Mouse (Mus musculus) megakaryocyte, embryonic 14.5 days (primary cell): Measurements from ENCODE around the gene Cpsf6. TPM values are rescaled to one million over a fixed set of nuclear protein-coding genes. Genes with fewer than 3 reads are reported as not detected.
A peak's percentile ranks its signal among the peaks of the same experiment; 100 is the strongest.

Experiments
- H3K27me3 ChIP-seq: replicated peaks from 2 replicates; pipeline ENCODE3; 2012; ENCODE audit warnings: inconsistent platforms
- H3K36me3 ChIP-seq: replicated peaks from 2 replicates; pipeline ENCODE3; 2012; ENCODE audit warnings: low read length, inconsistent platforms, mixed read lengths
- H3K4me1 ChIP-seq: 2 replicates; pipeline ENCODE4 v1.6.1; 2012; ENCODE audit warnings: inconsistent platforms
- H3K4me3 ChIP-seq: replicated peaks from 2 replicates; pipeline ENCODE3; 2012; ENCODE audit warnings: moderate library complexity, mild to moderate bottlenecking, inconsistent platforms
- H3K9me3 ChIP-seq: 2 replicates; pipeline ENCODE4 v1.6.1; 2012; ENCODE audit warnings: inconsistent platforms
- FLI1 ChIP-seq: IDR thresholded peaks from 2 replicates; pipeline ENCODE4 v1.6.1; 2012; ENCODE audit warnings: low read length, inconsistent platforms, mixed read lengths
- GATA1 ChIP-seq: IDR thresholded peaks from 3 replicates; pipeline ENCODE4 v1.6.1; 2012; ENCODE audit warnings: mixed read lengths, low read length, inconsistent platforms, borderline replicate concordance
- polyA plus RNA-seq: library from polyadenylated mRNA; stranded (reverse); fragments of >175 nt; gene quantifications from 2 replicates; pipeline ENCODE4 v1.2.3, GENCODE M21; 2012; ENCODE audit warnings: low replicate concordance; ENCODE audit not compliant: insufficient read depth

Gene Cpsf6
- polyA plus RNA-seq, 1 experiment, result 77.6 TPM

GRCm38 (mm10) chr10:117414726-117415125, 34.9 kb upstream of the Cpsf6 start:
- peaks cover 8% of the 10 kb centered on the region for H3K36me3 ChIP-seq
- peak overlapping the region; percentile 24 for H3K4me3 ChIP-seq
- no peak for TF ChIP-seq FLI1
- no peak for TF ChIP-seq GATA1
- H3K27me3 ChIP-seq, result no peaks in the 10 kb centered on the region
- H3K4me1 ChIP-seq, result peaks cover 91% of the 10 kb centered on the region
- H3K9me3 ChIP-seq, result peaks cover 3% of the 10 kb centered on the region; the same call in 1 of the 2 replicates

GRCm38 (mm10) chr10:117413562-117414527, 34.0 kb upstream of the Cpsf6 start:
- Histone ChIP-seq H3K27me3 (no peaks in the 10 kb centered on the region), H3K4me3 (no peak overlapping the region), H3K36me3 (peaks cover 8% of the 10 kb centered on the region), H3K4me1 (peaks cover 93% of the 10 kb centered on the region), H3K9me3 (peaks cover 3% of the 10 kb centered on the region; the same call in 1 of the 2 replicates)
- TF ChIP-seq FLI1 (no peak), GATA1 (no peak)

GRCm38 (mm10) chr10:117412474-117413057, 32.8 kb upstream of the Cpsf6 start:
- H3K4me3 ChIP-seq, result no peak overlapping the region
- TF ChIP-seq FLI1 (no peak), GATA1 (no peak)
- H3K36me3 ChIP-seq, result peaks cover 8% of the 10 kb centered on the region
- H3K4me1 ChIP-seq, result peaks cover 93% of the 10 kb centered on the region
- H3K27me3 ChIP-seq, result no peaks in the 10 kb centered on the region
- peaks cover 3% of the 10 kb centered on the region; the same call in 1 of the 2 replicates for H3K9me3 ChIP-seq

DNA sequence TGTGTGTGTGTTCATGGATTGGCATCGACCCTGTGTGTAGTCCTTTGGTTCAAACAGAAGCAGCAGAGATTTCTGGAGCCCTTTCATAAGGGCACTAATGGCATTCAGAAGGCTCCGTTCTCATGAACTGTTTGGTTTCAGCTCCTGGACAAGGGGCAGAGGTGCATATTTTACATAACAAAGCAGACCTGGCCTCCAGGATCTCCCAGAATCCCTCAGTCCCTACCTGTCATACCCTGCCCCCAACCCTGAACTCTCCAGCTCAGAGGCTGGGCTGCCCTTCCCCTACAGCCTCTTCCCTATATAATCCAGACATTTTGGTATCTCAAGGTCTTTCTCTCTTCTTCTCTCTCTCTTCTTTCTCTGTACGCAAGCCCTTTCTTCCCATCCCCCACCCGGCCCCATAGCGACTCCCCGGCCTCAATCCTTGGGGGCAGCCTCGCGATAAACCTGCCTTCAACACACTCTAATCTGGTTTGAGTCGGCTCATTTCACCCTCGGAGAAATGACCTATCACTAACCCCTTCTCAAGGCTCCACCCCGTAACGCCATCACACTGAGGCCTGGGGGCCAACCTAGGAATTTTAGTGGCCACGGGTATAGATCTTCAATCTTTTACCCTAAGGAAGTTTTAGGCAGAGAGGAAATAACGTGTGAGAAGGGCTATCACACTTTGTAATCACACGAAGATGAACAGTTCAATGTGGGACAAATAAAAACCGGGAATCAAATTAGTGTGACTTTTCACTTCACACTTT, 32.1 kb upstream of the Cpsf6 start:
- Histone ChIP-seq H3K4me3 (no peak overlapping the region), H3K9me3 (peaks cover 3% of the 10 kb centered on the region; the same call in 1 of the 2 replicates), H3K4me1 (peaks cover 93% of the 10 kb centered on the region), H3K27me3 (no peaks in the 10 kb centered on the region), H3K36me3 (peaks cover 8% of the 10 kb centered on the region)
- TF ChIP-seq GATA1 (no peak), FLI1 (no peak)

DNA sequence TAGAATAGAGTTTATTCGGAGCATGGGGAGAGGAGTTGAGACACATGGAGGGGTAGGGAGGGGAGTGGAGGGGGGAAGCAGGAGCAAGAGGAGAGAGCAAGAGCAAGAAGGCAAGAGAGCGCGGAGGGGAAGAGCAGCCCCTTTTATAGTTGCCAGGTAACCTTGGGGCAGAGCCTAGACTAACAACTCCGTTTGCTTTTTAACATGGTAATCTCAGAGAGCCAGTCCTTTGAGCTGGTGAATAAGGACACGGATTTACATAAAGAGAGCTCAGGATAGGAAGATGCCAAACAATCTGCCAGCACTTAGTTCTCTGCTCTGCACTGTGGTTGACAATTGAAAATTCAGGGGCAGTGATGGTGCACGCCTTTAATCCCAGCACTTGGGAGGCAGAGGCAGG, 31.3 kb upstream of the Cpsf6 start:
- H3K9me3 ChIP-seq, result peaks cover 3% of the 10 kb centered on the region; the same call in 1 of the 2 replicates
- H3K4me1 ChIP-seq, result peaks cover 93% of the 10 kb centered on the region
- H3K36me3 ChIP-seq, result peaks cover 8% of the 10 kb centered on the region
- H3K4me3 ChIP-seq, result no peak overlapping the region
- TF ChIP-seq FLI1, result no peak
- no peak for TF ChIP-seq GATA1
- H3K27me3 ChIP-seq, result no peaks in the 10 kb centered on the region

- TF ChIP-seq GATA1 (no peak), FLI1 (no peak)
- Histone ChIP-seq H3K4me1 (peaks cover 93% of the 10 kb centered on the region), H3K4me3 (no peak overlapping the region)
These were observed 30.8 kb upstream of the Cpsf6 start for GRCm38 (mm10) chr10:117410481-117411048.

GRCm38 (mm10) chr10:117409373-117410354, 29.8 kb upstream of the Cpsf6 start:
- Histone ChIP-seq H3K4me1 (peaks cover 96% of the 10 kb centered on the region), H3K36me3 (peaks cover 5% of the 10 kb centered on the region), H3K9me3 (peaks cover 2% of the 10 kb centered on the region; the same call in 1 of the 2 replicates), H3K4me3 (peak overlapping the region; percentile 71), H3K27me3 (no peaks in the 10 kb centered on the region)
- TF ChIP-seq FLI1 (no peak), GATA1 (0 out of 3 replicates have a peak, but pooled peaks have one; percentile 44)

More at GRCm38 (mm10) chr10:117410481-117411048, 30.8 kb upstream of the Cpsf6 start:
- H3K9me3 ChIP-seq, result peaks cover 3% of the 10 kb centered on the region; the same call in 1 of the 2 replicates
- no peaks in the 10 kb centered on the region for H3K27me3 ChIP-seq
- H3K36me3 ChIP-seq, result peaks cover 8% of the 10 kb centered on the region

DNA sequence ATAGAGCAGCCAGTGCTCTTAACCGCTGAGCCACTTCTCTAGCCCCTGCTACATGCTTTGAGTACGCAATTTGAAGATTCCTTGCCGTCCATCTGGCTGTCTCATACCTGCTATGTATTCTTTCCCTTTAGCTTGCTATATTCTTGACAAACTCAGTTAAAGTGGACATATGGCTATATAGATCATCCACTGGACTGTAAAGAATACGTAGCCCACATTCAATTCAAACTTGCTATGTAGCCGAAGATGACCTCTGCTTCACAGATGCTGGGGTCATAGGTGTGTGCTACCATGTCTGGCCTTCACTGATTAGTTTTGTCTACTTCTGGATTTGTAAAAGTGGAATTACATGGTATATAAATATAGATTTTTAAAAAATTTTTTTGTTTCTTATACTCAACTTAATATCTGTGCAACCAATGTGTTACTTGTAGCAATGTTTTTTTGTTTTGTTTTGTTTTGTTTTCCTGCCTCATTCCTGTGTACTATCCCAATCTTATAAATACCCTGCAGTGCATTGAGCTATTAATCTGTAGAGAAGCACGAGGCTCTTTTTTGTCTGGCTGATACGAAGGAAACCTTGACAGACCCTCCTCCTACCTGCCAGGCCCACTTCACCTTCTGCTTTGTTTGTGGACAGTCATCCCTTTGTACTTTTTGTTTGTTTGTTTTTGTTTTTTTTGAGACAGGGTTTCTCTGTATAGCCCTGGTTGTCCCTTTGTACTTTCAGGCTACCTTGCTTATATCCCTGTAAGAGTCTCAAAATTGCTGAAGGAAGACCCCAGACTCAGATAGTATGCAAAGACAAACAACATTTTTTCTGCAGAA, 28.9 kb upstream of the Cpsf6 start:
- H3K9me3 ChIP-seq, result no peaks in the 10 kb centered on the region
- no peaks in the 10 kb centered on the region for H3K27me3 ChIP-seq
- peaks cover 88% of the 10 kb centered on the region for H3K4me1 ChIP-seq
- no peak overlapping the region for H3K4me3 ChIP-seq
- TF ChIP-seq FLI1 (no peak), GATA1 (no peak)
- H3K36me3 ChIP-seq, result no peaks in the 10 kb centered on the region
